Mouse (Mus musculus) T-helper 1 cell (primary cell): ENCODE results near the gene Psmd5.
"Not testable (repeated sequence)": the region's sequence is repeated elsewhere in the genome, so short reads cannot be mapped to it uniquely, and the experiment has no call there.

Experiments used
- in situ Hi-C: fragments of 300-600 bp; cut with MboI, MseI; formaldehyde crosslinking; loops from one replicate; pipeline ENCODE4 v1.15.1; 2025; ENCODE audit warnings: high pct_unique_total_duplicates

Psmd5 gene

GRCm38 (mm10) chr2:34897820-34898219 is 23.1 kb upstream of the Psmd5 start:
- in situ Hi-C loops = no loop called here

- in situ Hi-C loops = no loop called here
Observed at GRCm38 (mm10) chr2:34896821-34897460, 22.2 kb upstream of the Psmd5 start.

GRCm38 (mm10) chr2:34895503-34896113 is 20.8 kb upstream of the Psmd5 start:
- in situ Hi-C loops = no loop called here

- in situ Hi-C loops = no loop called here
Observed at GRCm38 (mm10) chr2:34893950-34894349, 19.2 kb upstream of the Psmd5 start.

DNA sequence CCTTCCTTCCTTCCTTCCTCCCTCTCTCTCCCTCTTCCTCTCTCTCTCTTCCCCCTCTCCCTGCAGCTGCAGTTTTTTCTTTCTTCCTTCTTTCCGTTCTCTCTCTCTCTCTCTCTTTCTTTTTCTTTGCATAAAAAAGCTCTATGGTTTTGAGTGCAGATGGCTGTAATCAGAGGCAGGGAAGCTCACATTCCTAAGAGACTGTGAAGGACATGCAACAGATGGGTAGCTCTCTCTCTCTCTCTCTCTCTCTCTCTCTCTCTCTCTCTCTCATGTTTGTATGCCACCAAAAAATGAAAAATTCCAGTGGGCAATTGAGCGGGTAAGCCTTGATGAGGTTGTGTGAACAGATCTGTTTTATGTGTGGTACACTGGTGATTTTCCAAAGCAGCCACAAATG is 9.4 kb upstream of the Psmd5 start:
- in situ Hi-C loops = no loop called here

DNA sequence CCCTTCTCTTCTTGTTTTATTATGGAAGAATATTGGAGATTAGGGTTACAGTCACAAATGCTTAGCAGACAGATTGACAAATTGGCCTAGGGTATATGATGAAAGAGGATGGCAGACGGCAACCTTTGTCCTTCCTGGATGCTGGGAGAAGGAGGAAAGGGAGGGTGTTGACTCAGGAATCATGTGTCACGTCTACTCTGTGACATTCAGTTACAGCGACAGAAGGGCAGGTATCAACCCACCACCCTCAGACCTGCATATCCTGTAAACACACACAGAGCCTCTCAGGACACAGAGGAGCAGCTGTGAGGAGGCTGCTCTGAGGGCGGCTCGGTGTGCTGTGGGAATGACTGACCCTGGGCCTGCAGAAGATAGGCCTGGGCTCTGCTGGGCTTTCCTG is 8.4 kb upstream of the Psmd5 start:
- in situ Hi-C loops = no loop called here

GRCm38 (mm10) chr2:34882757-34883156 is 8.0 kb upstream of the Psmd5 start:
- in situ Hi-C loops = no loop called here

GRCm38 (mm10) chr2:34880054-34880453 is 5.3 kb upstream of the Psmd5 start:
- in situ Hi-C loops = no loop called here

DNA sequence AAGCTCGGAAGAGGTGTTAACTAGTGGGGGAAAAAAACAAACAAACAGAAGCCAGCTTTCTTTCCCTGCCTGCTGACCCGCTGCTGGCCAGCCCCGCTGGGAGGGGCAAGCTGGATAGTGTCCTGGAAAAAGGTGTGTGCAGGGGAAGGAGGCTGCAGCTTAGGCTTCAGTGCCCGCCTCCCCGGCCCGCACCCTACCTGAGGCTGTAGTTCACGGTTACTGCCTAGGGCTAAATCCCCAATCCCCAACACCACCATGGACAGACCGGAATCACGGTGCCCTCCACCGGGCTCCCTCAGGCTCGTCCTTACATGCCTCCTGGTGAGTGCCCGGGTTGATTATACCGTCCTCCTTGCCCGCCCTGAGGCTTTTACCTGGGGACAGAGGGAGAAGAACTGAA is 497 bp downstream of the Psmd5 start, which contains the start of gene Cutal:
Gene Cutal (plus strand): TSS at position 126 of the 400 bp plus-strand sequence.
- in situ Hi-C loops = loop anchor here (5.0 kb wide), 1 partner anchor 47 kb away; the partner anchor contains the start of gene Fbxw2

DNA sequence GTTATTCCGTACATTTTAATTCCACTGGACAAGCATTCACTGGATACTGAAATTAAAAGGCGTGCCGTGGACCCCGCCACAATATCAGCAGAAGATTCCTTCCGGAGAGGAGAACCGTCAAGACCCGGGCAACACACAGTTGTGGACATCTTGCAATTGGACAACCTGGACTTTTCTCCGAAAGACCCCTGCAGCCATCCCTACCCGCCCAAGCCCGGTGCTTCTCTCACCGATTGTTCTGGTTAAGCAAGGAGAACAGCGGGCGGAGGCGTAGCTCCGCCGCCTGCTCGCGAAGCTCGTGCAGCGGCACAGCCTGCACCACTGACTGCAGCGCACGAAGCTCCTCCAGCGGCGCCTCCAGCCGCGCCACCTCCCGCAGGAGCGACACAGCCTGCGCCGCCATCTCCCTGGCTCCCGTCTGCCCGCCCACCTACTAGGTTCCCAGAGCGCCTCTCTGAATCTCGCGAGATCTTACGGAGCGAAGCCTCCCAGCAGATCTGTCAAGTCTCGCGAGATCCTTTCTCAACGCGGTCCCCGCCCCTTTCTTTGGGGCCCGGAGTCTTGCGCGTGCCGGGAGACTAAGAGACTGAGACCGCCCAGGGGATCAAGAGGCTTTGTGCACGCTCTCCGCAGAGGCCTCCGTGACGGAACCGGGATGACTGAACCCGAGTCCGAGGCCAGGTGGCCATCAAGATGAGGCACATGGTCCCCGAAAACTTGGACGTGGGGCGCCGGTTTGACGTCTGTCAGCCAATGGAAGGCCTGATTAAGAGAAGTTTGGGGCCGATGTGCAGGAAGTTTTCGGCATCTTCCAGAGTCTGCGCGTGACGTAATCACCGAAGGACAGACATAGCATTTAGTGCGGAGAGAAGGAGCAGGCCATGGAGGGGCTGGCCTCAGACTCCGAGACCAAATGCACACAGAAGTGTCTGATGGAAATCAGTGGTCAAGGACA is 4.0 kb downstream of the Psmd5 start:
- in situ Hi-C loops = loop anchor here (5.0 kb wide), 1 partner anchor 43 kb away; the partner anchor contains the start of gene Fbxw2

DNA sequence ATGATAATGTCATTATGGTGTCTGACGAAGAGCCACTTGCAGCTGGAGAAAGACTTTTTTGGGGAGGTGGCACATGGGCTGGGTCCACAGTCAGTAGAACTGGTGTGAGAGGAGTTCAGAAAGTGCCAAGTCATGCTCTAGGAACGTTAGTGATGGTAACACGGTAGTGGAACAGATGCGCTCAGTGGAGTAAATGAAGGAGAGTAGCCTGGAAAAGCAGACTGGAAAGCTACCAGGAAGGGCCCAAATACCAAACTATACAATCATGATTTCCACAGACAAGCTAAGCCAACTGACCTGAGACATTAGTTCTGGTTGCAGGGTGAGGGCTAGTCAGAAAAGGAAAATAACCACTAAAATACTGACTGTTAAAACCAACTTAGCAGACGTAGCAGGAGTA is 5.1 kb downstream of the Psmd5 start:
- in situ Hi-C loops = loop anchor here (5.0 kb wide), 1 partner anchor 42 kb away; the partner anchor contains the start of gene Fbxw2

DNA sequence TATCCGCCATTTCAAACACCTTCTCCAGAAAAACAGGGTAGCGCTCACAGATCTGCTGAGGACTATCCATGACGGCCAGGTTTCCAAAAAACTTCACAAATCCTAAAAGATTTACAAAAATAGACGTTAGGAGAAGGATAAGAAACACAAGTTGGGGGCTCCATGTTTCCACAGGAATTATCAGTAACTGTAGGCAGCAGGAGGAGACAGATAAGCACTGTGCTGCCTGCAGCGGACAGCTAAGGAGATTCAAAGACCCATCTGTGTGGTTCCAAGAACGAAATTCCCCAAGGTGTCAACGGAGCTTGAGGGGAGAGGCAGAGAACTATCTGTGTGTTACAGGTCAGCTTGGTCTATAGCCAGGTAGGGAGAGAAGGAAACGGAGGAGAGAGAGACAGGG is 17.0 kb downstream of the Psmd5 start:
- in situ Hi-C loops = no loop called here

GRCm38 (mm10) chr2:34855265-34855664 is 19.5 kb downstream of the Psmd5 start:
- in situ Hi-C loops = no loop called here

DNA sequence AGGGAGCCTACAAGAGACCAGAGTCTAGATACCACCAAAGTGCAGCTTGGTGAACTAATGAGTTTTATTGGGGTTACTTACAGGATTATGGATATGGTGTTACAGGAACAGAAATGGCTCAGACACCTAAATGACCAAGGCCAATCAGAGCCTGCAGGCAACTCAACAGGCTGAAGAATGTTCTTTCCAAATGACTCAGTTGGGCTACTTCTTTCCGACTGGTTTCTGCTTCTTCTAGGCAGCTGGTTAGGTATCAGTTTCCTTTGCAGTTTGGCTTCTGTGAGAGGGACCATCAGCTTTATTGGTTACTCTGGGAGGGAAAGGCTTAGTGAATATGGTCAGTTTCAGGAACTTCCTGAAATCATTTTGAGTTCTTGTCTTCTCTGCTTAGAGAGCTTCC is 27.1 kb downstream of the Psmd5 start:
- in situ Hi-C loops = no loop called here

DNA sequence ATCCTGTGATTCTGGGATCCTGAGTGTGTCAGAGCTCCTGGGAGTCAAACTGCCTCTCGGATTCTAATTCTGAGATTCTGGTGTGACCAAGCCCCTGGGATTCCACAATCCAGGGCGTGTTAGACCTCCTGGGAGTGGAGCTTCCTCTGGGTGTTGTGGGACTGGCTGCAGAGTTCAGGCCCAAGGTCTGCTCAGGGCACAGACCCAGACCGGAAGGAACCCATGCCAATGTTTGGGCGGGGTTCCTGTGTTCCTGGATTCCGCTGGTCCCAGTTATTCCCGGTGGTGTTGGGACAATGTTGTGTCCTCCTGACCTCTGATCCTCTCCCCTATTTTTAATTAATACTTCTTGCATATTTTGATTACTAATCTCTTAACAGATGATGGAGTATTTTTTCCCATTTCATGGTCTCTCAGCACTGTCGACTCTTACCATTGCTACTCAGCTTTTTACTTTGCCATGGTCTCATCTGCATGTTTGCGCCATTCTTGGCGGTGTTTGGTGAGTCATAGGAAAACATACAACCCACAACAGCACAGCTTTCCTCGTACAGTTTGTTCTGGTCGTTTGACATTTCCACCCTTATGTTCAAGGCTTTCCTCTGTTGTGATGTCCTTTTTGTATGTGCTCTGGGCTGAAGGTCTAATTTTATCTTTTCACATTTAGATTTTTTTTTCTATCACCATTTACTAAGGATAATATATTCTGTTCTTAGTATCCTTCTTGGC is 31.4 kb downstream of the Psmd5 start:
- in situ Hi-C loops = no loop called here

DNA sequence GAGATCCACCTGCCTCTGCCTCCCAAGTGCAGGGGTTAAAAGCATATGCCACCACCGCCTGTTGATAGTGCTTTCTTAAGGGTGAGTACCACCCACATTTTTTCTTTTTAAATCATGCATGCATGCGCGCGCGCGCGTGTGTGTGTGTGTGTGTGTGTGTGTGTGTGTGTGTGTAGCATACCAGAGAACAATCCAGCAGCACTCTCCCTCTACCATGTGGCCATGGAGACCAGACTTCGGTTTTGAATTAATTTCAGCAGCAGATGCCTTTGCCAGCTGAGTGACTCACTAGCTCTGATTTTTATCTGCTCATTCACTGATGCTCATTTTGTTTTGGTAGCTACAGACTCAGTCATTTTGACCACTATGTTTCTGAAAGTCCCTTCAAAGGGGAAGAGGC is 33.1 kb downstream of the Psmd5 start:
- in situ Hi-C loops = no loop called here

DNA sequence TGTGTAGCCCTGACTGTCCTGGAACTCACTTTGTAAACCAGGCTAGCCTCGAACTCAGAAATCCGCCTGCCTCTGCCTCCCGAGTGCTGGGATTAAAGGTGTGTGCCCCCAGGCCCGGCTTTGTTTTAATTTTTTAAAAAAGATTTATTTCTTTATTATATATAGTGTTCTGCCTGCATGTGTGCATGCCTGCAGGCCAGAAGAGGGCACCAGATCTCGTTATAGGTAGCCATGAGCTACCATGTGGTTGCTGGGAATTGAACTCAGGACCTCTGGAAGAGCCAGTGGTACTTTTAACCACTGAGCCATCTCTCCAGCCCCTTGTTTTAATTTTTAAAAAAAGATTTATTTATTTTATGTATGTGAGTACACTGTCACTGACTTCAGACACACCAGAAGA is 34.6 kb downstream of the Psmd5 start:
- in situ Hi-C loops = not testable (repeated sequence)

DNA sequence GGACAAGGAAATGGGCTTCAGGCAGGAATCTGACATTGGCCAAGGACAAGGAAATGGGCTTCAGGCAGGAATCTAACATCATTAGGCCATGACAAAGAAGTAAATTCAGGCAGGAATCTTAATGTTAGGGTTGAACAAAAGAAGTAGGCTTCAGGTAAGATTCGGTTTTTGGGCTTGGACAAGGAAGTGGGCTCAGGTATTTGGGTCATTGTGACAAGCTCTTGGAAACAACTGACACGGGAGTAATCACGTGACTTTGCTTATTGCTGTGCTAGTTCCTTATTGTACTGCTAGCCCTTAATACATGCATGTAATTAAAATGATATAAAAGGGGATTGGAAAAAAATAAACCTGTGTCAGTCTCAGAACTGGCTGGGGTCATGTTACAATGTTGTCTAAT is 39.1 kb downstream of the Psmd5 start:
- in situ Hi-C loops = no loop called here

DNA sequence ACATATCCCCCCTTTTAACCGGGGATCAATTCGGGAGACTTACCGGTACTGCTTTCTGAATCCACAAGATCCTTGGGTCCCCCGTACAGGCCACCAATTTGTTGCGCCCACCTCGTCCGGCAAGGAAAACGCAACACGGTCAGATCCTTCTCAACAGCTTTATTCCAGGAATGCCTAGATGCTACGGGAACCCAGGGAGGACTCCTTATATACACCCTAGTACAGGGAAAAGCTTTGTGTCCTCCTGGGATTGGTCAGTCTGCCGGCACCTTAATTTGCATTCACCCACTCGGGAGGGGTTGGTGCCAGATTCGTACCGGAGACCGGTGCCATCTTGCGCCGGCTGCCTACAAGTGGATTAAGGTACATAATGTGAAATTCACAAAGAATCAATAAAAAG is 41.1 kb downstream of the Psmd5 start:
- in situ Hi-C loops = no loop called here

DNA sequence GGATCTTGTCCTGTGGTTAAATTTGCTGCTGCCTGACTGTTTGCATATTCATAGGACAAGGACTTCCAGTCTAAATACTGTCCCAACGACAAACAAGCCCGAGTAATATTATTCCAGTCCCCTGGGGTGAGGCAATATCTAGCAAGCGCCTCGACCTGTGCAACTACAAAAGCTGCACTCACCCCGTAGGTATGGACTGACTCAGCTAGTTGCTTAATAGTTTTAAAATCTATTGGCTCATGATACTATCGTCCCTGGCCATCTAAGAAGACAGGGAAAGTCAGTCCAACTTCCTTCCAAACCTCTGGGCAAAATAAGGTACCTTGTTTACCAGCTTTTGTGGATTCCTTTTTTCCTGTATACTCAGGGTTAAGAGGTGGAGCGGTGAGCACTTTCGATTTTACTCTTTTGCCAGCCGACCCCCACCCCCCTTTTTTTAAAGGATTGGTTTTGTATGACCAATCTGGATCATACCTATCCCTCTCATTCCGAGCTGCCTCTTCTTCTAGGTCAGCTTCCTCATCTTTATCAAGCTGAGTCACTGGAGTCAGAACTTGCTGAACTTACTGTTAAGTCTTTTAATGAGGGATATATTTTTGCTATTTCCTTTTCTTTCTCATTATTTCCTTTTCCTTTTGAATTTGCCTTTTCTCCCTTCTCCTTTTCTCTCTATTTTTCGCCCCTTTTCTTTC is 41.9 kb downstream of the Psmd5 start, which contains the start of gene Gm34653:
Gene Gm34653 (plus strand): TSS at position 242 of the 692 bp plus-strand sequence.
- in situ Hi-C loops = not testable (repeated sequence)

DNA sequence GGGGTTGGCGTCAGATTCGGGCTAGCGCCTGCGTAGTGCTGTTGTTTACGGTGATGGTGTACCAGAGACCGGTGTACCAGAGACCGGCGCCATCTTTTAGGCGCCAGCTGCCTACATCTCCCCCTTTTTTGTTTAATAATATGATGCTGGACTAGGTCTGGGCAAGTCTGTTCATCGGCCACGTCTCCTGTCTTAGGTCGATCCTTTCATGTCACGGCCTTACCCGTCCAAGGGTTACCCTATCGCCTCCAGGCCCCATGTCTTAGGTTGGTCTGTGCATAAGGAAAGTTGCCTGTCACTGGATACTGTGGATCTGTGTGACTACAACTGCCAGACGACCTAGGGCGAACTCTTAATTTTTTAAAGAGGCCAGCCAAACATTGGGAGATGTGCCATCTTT is 44.7 kb downstream of the Psmd5 start:
- in situ Hi-C loops = not testable (repeated sequence)
